Mouse (Mus musculus) ovary, postnatal 36 days (tissue): ENCODE data around the gene Slc32a1.

ENCODE experiments used
- DNase-seq: peaks from one replicate; pipeline ENCODE4 v3.0.0; 2022; ENCODE audit warnings: low spot score, mixed read lengths

Gene Slc32a1

GRCm38 (mm10) chr2:158610488-158611325, at the start of gene Slc32a1:
TSS of gene Slc32a1 (plus strand) at chr2:158610767.
- DNase-seq, result no peak

DNA sequence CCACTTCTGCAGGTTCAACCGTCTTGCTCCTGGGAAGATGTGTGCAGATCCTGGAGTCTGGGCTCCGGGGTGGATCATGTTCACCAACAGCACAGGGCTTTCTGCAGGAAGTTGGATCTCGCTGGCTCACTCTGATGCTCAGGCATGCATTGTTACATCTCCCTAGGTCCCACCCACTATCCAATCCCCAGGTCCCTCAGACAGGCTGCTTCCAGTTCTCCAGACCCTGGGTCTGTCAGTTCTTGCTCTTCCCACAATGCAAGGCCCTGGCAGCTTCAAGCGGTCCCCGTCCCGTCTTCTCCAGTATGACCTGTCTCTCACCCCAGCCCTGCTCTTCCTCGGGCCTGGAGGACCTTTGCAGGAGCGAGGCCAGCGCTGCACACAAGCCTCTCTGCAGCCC, 49.8 kb upstream of the Slc32a1 start:
- no peak for DNase-seq

DNA sequence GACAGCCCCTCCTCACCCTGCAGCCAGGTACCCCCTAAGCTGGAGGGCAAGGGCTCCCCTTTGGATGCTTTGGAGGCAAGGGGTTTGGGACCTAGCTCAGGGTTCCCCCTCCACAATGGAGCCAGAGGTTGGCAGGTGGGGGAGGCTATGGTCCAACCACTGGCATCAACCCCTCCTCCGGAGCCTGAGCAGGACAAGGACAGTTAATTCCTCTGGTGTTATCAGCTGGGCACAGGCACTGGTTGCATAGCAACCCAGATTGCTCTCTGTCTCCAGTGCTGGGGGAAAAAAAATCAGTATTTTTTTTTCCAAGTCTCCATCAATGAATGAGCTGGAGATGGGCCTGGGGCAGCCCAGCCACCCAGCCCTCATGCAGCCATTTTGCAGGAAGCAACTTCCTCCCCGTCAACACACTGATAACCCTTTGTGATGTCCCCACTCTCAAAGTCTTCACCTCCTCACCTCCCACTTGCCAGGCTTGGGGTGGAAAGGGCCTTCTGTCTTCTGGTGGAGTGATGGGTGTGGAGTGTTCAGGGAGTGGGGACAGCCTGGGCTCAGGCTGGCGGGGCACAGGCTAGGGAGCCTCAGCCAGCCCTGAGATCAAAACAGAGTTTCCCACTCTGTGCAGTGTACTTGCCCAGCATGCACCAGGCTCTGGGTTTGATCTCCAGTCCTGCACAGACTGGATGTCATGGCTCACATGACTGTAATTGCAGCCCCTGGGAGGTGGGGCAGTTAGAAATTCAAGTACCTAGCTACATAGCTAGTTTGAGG, 49.0 kb upstream of the Slc32a1 start:
- no peak for DNase-seq

- peak; percentile 58 for DNase-seq
Measured at GRCm38 (mm10) chr2:158570421-158571081, 40.0 kb upstream of the Slc32a1 start.

GRCm38 (mm10) chr2:158579979-158580378, 30.6 kb upstream of the Slc32a1 start:
- DNase-seq, result no peak

DNA sequence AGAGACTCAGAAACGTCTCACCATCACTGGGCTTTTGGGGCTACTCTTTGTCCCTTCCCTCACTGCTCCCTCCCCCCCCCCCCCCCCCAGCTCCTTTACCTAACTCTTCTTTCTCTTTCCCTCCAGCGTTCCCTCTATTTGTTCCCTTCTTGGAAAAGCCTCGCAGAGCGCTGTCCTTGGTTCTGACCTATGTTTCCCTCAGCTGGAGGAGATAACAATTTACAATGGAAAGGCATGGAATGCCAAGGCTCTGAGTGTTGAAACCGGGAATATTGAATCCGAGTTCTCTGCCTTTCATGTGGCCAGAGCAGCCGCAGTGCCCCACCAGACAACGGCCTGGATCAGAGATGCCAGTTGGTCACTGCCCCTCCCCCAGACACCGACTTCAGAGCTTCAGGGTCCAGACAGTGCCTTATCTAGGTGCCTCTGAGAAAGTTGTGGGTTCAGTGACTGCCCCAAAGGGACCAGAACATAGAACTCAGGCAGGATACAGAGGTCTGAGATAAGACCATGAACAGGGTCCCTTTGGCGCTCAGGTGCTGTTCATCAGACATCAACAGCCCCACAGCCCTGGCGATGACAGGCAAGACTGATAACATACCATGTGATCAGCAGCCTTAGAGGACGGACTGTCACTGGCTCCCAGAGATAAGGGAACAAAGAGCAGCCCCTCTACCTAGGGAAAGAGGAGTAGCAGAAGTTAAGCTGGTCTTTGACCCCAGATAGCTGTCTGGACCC, 25.8 kb upstream of the Slc32a1 start:
- peak; percentile 56 for DNase-seq

DNA sequence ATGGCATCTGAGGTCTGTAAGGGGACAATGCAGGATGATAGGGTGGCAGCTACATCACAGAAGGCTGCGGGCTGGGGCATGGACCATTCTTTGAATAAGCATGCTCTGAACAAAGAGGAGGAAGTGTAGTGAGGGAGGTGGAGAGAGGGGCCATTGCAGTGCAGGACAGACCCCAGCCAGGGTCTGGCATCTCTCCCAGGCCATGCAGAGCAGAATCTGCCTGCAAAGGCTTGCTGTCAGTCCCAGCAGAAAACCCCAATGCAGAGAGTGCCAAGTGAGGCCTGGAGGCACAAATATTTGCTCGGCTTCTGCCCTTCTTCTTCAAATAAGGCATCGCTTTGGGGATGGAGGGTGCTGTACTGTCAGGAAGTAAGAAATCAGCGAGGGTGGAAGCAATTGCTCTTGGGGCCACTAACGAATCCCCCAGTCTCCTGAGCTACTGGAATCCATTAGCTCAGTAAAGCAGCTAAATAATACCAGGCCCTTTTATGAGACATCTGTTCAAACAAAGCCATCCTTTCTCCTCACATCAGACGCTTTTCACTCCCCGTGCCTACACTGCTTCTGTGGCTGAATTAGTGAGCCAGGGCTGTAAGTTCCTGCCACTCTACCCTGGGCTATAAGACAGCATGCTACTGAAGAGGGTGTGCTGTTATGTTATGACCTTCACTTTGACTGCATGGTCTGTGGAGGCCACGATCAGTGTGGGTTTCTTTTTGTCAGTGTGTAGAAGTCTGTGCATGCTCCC, 21.9 kb upstream of the Slc32a1 start:
- no peak for DNase-seq

DNA sequence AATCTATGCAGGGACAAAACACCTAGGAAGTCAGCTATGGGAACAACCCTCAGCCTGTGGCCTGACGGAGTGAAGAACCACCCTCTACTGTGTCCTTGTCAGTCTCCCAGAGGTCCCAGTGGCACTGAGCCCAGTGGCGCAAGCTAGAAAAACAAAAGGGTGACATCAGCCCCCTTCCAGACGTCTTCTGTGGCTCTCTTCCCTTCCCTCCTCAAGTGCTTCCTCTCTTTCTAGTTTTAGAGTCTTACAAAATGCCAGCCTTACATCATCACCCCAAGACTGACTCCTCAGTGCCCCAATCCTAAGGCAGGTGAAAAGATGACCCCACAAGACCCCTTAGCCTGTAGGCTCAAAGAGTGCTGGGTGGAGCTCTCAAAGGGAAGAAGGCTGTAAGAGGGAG, 20.1 kb upstream of the Slc32a1 start:
- no peak for DNase-seq

DNA sequence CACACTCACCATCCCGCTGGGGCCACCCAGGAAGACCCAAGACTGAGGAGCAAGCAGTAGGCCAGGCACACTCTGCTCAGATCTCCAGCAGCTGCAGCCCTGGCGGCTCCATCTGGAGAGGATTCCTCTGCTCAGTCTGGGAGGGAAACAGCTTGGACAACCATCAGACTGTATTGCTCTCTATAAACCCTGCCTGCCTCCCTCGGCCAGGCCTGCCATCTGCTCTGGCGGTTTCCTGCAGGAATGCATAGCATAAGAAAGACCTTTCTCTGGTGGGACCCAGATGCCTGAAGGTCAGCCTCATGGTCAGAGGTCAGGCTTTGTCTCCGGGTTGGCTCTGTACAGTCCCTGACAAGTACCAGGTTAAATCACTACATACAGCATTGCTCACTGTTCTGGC, 19.3 kb upstream of the Slc32a1 start:
- no peak for DNase-seq

- no peak for DNase-seq
Measured at GRCm38 (mm10) chr2:158593371-158593770, 17.2 kb upstream of the Slc32a1 start.

- peak; percentile 47 for DNase-seq
Measured at GRCm38 (mm10) chr2:158595103-158595502, 15.5 kb upstream of the Slc32a1 start.

DNA sequence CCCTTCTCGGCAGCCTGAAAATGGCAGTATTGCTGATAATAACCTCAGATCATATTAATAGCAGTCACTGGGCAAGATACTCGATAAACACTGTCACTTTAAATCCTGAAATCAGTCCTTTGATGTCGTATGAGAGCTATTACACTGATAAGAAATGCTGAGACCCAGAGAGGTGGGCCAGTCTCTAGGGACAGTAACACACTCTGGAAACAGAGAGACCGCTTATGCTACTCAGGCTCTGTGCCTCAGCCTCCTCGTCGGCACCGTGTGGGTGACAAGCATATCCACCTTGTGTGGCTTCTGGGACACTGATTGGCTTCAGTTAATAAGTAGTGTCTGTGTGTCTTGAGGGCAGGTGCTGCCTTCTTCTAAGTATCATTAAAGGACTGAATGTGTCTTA, 15.0 kb upstream of the Slc32a1 start:
- DNase-seq, result no peak

GRCm38 (mm10) chr2:158596803-158597202, 13.8 kb upstream of the Slc32a1 start:
- no peak for DNase-seq

DNA sequence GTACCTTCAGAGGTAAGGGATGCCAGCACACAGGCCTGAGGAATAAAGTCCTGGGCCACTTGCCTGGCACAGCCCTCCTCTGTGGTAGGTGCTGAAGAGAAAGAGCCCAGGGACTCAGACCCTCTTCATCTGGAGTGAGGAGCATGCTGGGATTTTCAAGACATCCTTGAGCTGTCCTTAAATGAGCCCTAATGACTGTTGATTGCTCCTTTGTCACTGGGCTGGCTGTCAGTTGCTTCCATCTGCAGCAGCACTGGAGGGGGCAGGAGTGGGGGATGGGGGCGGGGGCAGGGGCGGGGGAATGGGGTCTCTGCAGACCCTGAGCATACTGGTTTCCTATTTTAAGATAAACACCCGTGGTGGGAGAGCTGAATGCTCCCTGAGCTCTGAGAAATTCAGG, 10.1 kb upstream of the Slc32a1 start:
- no peak for DNase-seq

- DNase-seq, result no peak
Measured at GRCm38 (mm10) chr2:158601326-158601725, 9.2 kb upstream of the Slc32a1 start.

- DNase-seq, result no peak
Measured at GRCm38 (mm10) chr2:158602663-158603062, 7.9 kb upstream of the Slc32a1 start.

DNA sequence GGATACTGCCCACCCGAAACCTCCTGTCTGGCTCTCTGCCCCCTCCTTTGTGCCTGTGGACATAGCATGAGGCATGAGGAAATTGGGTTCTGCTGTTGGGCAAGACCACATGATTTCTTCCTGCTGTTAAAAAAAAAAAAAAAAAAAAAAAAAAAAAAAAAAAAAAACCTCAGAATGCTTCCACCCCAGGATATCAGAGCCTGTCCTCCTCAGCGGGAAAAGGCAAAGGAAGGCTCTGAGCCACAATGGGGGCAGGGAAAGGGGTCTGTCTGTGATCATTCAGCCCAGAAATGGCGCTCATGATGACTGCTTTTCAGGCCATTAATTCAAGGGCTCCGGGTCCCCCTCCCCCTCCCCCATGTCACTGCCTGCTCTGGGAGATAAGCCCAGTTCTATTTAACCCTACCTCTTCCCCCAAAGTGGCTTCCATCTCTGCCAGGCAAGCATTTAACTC, 4.0 kb upstream of the Slc32a1 start:
- no peak for DNase-seq

DNA sequence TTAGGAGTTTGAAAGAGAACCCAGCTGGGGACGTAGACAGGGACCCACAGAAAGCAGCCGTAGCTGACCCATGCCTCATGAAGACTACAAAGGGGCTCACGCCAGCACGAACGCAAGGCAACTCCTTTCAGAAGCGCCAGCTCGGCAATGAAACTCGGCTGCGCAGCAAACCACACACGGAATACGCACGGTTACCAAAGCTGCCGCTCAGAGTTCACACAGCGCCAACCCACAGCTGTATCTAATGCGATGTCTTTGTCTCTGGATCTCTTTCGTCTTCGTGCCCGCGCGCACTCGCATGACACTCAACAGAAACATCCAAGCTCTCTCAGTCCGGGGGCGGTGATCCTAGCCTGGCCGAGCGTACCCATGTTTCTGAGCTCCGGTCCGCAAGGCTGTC, 886 bp upstream of the Slc32a1 start:
- no peak for DNase-seq

DNA sequence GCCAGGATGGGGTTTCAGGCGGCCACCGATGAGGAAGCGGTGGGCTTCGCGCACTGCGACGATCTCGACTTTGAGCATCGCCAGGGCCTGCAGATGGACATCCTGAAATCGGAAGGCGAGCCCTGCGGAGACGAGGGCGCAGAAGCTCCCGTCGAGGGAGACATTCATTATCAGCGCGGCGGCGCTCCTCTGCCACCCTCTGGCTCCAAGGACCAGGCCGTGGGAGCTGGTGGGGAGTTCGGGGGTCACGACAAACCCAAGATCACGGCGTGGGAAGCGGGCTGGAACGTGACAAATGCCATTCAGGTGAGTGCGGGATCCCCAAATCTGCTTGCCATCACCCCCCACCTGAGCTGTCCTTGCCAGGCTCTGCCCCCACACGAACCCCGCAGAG, 756 bp downstream of the Slc32a1 start:
- no peak for DNase-seq

DNA sequence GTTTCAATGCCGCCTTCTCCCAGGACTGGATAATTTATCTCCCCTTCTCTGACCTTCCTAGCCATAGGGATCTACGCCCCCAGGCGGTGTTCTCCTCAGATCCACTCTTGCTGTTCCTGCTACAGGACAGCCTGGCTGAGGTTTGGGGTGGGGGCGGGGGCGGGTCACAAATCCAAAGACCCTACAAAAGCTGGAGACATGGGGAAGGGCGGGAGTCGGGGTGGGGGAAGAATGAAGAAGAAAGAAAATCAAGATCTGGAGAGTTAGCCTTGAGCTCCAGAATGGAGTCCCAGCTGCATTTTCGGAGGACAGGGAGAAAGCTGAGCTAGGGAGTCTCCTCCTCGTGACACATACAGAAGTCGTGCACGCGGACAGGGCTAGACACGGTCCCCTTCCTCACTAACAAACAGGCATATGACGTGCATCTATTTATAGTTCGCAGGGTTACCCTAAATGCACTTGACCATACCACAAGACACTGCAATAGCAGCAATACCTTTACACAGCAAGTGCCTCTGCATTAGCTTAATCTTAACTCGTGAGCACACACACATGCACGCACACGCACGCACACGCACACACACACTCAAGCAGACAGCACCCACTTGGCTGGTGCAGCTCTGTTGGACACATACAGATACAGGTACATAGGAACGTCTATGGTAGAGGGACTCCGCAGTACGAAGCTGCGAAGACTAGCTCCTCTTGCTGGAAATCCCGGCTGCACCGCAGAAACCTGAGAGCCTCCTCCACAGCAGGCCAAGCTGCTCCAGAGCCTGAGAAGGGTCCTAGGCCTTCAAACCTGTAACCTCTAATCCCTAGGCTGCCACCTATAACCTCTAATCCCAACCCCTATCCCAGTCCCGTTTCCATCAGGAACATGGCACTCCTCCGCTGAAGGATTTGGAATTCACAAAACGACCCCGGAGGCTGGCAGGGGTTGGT, 1.4 kb downstream of the Slc32a1 start:
- DNase-seq, result peak; percentile 29
